Mouse (Mus musculus) lung, postnatal 10 days (tissue): ENCODE measurements around the gene Wars.
"Not testable (repeated sequence)": the region's sequence is repeated elsewhere in the genome, so short reads cannot be mapped to it uniquely, and the experiment has no call there.

Source experiments
- DNase-seq: peaks from one replicate; pipeline ENCODE4 v3.0.0; 2021

Gene Wars

GRCm38 (mm10) chr12:108852822-108853221, 41.2 kb downstream of the Wars start:
- no peak for DNase-seq

- DNase-seq: no peak
Measured at GRCm38 (mm10) chr12:108850886-108851285, 43.1 kb downstream of the Wars start.

GRCm38 (mm10) chr12:108850129-108850528, 43.8 kb downstream of the Wars start:
- peak; percentile 74 for DNase-seq

GRCm38 (mm10) chr12:108849488-108850022, 44.4 kb downstream of the Wars start:
- DNase-seq: peak; percentile 27

- DNase-seq: not testable (repeated sequence)
Measured at GRCm38 (mm10) chr12:108848033-108848432, 45.9 kb downstream of the Wars start.

GRCm38 (mm10) chr12:108842663-108843062, 51.3 kb downstream of the Wars start:
- no peak for DNase-seq

GRCm38 (mm10) chr12:108841181-108841580, 52.8 kb downstream of the Wars start:
- peak; percentile 82 for DNase-seq

DNA sequence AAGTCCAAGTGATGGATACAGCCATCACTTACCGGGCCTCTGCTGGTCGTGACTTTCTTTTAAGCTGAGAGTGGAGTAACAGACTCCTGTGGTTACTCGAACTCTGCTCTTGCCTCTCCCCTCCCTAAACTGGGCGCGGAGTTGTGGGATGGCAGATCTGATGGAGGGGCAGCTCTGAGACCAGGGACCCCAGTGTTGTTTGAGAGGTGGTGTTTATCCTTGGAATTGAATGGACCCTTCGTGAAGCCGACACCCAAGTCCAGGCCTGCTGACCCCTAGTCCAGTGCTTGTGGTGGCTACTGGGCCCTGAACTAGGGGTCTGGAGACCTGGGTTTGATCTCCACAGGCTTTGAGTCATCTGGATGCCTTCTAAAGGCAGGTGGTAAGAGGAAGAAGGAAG, 57.3 kb downstream of the Wars start:
- DNase-seq: no peak

DNA sequence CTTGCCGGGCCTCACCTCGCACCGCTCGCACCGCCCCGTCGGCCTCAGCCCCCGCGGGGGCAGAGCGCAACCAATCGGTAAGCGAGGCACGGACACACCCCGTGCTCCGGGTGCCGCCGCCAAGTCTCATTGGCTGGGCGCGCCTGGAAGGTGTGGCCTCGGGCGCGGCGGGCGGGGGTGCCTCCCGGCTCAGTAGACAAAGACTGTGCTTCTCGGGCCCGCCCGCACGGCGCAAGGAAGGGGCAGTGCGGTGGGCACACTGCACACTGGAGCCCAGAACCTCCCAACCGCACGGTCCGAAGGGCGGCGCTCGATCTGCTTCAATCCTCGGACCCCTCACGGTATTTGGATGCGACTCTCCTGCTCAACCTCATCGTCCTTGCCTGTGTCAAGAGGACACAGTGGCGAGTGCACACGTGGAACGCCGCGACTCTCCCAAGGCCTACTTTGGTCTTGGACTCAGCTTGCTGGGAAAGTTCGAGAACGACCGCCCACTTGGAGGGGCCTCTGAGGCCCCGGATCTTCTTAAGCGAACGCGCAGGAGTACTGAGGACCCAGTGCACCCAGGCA, 58.0 kb downstream of the Wars start, which contains the start of the genes Slc25a29 and Slc25a47:
Gene Slc25a29, minus strand, starts transcription at position 44 of the 570 bp plus-strand sequence.
Gene Slc25a47, plus strand, starts transcription at position 207 of the 570 bp plus-strand sequence.
- peak; percentile 98 for DNase-seq

DNA sequence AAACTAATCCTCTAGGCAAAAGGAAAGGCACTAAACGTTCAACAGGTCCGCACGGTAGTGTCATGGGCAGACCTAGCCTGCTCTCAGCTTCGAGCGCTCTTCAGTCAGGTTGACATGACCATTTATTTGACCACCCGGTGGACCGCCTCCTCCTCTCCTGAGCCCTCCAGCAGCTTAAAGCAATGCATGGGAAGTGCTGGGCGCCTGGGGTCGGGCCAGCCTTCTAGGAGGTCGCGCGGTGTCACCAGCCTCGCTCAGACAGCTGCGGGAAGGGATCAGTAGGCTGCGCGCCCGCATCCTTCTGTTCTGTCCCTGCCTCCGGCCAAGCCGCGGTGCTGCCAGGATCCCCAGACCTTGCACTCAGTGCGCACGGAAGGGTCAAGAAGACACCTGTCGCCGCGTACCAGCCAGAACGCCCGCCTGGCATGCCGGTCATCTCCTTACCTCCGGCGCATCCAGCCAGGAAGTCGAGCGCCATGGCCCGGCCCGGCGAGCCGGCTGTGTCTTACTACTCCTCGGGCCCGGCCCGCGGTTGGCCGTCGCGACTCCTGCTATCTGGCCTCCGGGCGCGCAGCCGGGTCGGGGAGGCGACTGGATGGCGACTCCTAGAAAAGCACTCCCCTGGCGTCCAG, 58.6 kb downstream of the Wars start:
- DNase-seq: no peak

DNA sequence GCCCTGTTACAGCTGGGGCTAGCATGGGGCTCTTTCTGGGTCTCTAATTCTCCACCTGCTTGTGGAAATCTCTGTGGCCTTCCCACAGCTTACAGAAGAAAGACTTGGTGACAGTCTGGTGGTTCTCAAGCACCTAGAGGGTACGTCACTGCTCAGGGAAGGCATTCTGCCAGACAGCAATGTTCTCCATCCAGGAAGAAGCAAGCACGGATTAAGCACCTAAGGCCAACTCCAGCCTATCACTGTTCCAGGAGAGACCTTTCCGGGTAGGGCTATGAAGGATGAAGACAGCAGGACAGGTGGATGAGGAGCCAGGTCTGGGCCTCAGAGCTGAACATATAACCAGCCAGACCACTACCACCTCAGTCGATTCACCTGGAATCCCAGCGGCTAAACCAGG, 59.2 kb downstream of the Wars start:
- DNase-seq: no peak

GRCm38 (mm10) chr12:108834337-108834736, 59.6 kb downstream of the Wars start:
- no peak for DNase-seq

DNA sequence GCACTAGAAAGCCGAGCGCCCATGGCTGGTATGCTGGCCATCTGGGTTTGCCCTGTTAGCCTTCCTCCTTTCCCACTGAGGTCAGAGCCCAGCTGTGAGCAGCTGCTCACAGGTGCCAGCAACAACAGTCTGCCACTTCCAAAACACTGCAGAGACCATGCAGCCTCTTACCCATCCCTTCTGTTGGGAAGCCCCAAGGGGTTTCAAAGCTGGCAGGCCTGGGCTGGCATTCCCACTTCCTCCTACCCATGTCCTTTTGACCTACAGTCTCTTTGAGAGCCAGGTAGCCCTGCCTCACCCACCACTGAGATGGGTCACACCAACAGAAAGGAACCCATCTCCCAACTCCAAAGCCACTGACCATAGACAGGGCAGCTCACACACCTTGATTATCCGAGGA, 60.6 kb downstream of the Wars start:
- DNase-seq: no peak

GRCm38 (mm10) chr12:108832851-108833250, 61.1 kb downstream of the Wars start:
- DNase-seq: no peak

DNA sequence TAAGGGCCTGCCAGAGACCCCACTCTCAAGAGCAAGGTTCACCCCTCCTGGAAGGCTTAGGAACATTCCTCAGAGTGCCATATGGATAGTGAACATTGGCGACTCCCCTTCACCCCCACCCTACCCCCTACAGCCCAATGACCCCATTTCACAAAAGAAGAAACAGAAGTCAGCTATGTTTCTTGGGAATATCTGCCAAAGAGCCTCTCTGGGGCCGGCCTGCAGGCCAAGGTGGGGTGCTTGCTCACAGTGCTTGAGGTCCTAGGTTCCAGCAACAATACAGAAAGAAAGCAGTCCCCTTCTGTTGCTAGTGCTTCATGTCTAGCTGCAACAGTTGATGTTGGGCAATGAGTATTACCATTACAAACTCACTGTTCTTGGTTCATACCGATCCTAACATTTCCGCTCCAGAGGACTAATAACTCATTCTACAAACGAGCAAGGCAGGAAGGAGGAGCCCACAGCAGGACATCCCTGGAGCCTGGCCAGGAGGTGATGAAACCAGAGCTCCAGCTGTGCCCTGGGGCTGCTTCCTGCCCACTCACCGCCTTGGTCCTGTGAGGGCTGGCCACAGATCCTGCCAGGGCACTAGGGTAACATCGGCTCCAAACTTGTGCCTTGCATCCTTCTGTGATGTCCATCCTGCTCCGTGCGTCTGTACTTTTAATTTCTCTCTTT, 61.9 kb downstream of the Wars start:
- peak; percentile 91 for DNase-seq

DNA sequence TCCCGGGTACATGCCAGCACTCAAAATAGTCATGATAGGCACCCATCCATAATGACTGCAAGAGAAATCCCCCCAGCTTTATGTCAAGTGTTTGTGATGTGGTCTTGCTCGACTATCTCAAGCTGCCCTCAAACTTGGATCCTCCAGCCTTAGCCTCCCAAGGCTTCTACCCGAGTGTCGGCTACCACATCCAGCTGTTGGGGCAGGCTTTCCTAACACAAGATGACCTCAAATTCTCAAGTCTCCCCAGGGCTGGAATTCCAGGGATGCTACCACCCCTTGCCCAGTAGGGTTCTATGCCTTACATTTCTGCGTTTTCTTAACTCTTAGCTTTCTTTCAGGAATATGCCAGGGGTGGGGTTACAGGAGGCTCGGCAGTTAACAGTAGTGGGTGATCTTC, 63.6 kb downstream of the Wars start:
- DNase-seq: peak; percentile 51

- DNase-seq: no peak
Measured at GRCm38 (mm10) chr12:108829636-108830035, 64.3 kb downstream of the Wars start.

GRCm38 (mm10) chr12:108827641-108828040, 66.3 kb downstream of the Wars start:
- DNase-seq: no peak

- no peak for DNase-seq
Measured at GRCm38 (mm10) chr12:108826958-108827535, 66.9 kb downstream of the Wars start.

DNA sequence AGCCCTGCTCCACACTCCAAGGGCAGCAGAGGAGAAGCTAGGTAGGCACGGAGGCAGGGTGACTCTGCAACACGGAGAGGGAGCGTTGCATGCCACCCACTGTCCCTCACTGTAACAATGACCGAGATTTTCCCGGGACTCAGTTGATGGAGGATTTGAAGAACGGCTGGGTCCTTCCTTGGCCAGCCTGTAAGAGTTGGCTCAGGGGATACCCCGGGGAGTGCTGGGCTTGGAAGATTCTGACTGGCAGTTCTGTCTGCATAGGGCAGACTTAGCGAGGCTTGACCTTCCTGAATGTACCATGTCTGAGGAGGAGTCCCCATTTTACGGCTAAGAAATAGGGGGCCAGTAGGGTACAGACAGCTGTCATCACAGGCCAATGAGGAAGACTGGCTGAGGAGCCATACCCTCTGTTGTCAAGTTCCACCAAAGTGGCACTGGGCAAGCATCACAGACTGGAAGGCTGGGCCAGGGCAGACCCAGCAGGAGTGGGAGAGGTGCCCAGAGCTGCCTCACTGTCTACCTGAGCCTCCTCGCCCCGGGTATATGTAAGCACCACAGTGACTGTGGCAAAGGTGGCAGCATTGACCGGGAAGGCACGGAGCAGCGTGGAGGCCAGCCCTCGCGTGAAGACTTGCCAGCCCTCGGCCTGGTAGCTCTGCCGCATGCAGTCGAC, 67.6 kb downstream of the Wars start:
- DNase-seq: no peak

DNA sequence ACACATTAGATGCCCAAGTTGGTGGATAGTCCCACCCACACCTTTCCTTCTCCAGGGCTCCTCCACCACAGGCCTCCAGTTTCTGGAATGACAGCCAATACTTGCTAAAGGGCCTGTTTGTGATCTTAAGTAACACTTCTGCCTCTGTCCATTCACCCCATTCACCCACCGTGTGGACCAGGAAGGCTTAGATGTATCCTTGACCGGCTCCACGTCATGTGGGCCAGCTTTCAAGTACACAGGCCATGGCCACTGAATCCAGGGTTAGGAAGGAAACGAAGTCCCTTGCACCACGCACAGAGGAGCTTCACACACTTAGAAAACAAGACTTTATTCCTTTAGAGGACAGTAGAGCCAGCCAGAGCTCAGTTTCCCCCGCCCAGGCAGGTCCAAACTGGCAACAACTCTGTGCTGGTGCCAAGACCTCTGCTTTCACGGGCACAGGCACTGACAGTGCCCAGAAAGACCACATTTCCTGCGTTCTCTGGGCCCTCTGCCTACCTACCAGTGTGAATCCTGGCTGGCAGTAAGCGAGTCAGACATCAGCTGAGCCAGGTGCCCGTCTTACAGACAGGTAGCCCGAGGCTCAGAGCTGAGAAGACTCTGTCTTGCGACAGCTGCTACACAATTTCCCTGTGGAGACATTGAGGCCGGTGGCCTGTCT, 68.3 kb downstream of the Wars start:
- no peak for DNase-seq

GRCm38 (mm10) chr12:108824225-108824874, 69.6 kb downstream of the Wars start:
- no peak for DNase-seq
